Mouse (Mus musculus): ENCODE data around the gene Krba1.
A peak's percentile ranks its signal among the peaks of the same experiment; 100 is the strongest.

Gene Krba1

GRCm38 (mm10) chr6:48424074-48424473 is 28.7 kb downstream of the Krba1 start:
- DNase-seq (ENCODE audit: low read depth, low spot score): no peak

- no peak for DNase-seq (ENCODE audit: low read depth, low spot score)
Observed at GRCm38 (mm10) chr6:48426956-48427355, 31.6 kb downstream of the Krba1 start.

GRCm38 (mm10) chr6:48428769-48429557 is 33.6 kb downstream of the Krba1 start:
- DNase-seq (ENCODE audit: low read depth, low spot score): no peak

- DNase-seq (ENCODE audit: low read depth, low spot score): no peak
Observed at GRCm38 (mm10) chr6:48430748-48431147, 35.4 kb downstream of the Krba1 start.

GRCm38 (mm10) chr6:48432893-48433816 is 37.8 kb downstream of the Krba1 start:
- DNase-seq (ENCODE audit: low read depth, low spot score): no peak

- no peak for DNase-seq (ENCODE audit: low read depth, low spot score)
Observed at GRCm38 (mm10) chr6:48434651-48435050, 39.3 kb downstream of the Krba1 start.

GRCm38 (mm10) chr6:48435111-48435510 is 39.7 kb downstream of the Krba1 start:
- DNase-seq (ENCODE audit: low read depth, low spot score): no peak

GRCm38 (mm10) chr6:48435706-48436349 is 40.4 kb downstream of the Krba1 start:
- no peak for DNase-seq (ENCODE audit: low read depth, low spot score)

- DNase-seq (ENCODE audit: low read depth, low spot score): no peak
Observed at GRCm38 (mm10) chr6:48437679-48438376, 42.4 kb downstream of the Krba1 start.

GRCm38 (mm10) chr6:48438475-48439125 is 43.2 kb downstream of the Krba1 start:
- DNase-seq (ENCODE audit: low read depth, low spot score): no peak

GRCm38 (mm10) chr6:48439654-48440053 is 44.3 kb downstream of the Krba1 start:
- DNase-seq (ENCODE audit: low read depth, low spot score): no peak

GRCm38 (mm10) chr6:48440306-48441014 is 45.1 kb downstream of the Krba1 start:
- DNase-seq (ENCODE audit: low read depth, low spot score): no peak

- peak; percentile 67 for DNase-seq (ENCODE audit: low read depth, low spot score)
Observed at GRCm38 (mm10) chr6:48443592-48444309, 48.4 kb downstream of the Krba1 start.

- DNase-seq (ENCODE audit: low read depth, low spot score): peak; percentile 68
Observed at GRCm38 (mm10) chr6:48444310-48445180, 49.2 kb downstream of the Krba1 start.

- DNase-seq (ENCODE audit: low read depth, low spot score): peak; percentile 27
Observed at GRCm38 (mm10) chr6:48445181-48446101, 50.1 kb downstream of the Krba1 start, which contains the start of gene Zfp467. Zfp467 (minus strand) TSS chr6:48445825.

- DNase-seq (ENCODE audit: low read depth, low spot score): no peak
Observed at GRCm38 (mm10) chr6:48446256-48446655, 50.9 kb downstream of the Krba1 start.

GRCm38 (mm10) chr6:48446896-48447295 is 51.5 kb downstream of the Krba1 start:
- no peak for DNase-seq (ENCODE audit: low read depth, low spot score)
